Mouse (Mus musculus) fibroblast of lung, adult 2 months (primary cell): ENCODE results near the gene Igfbp3.
"Not testable (repeated sequence)": the region's sequence is repeated elsewhere in the genome, so short reads cannot be mapped to it uniquely, and the experiment has no call there.

ENCODE experiments used
- DNase-seq: peaks from one replicate; pipeline ENCODE4 v3.0.0-alpha.2; 2011; ENCODE audit warnings: low read depth

Igfbp3 gene

DNA sequence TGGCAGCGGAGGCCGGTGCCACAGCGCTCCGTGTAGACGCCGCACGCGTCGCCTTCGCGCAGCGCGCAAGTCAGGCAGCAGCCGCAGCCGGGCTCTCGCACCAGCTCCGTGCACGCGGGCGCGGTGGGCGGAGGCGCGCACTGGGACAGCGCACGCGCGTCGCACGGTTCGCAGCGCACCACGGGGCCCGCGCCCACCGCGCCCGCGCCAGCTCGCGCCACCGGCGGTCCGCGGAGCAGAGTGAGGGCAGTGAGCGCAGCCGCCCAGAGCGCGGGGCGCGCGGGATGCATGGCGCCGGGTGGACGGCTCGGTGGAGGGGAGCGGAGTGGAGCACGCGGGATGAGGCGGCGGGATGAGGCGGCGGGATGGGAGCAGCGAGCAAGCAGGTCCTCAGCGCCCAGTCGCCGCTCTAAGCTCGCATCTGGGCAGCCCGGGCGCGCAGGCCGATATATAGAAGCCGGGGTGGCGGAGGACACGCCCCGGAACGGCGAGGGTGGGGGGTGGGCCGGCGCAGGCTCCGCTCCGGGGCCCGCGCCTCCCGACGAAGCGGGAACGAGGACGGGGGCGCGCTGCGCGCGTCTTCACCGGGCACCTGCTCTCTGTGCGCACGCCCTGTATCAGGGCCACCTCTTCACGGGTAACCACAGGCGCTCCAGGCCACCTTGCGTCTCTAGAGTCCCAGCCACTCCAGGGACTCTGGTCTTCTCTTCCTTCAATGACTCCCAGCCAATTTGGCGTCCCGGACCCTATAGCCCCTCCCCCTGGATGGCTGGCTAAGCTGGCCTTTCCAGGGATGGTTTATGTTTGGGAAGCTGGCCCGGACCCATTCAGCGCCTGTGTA is at the start of gene Igfbp3:
Gene Igfbp3 (minus strand): TSS at position 423 of the 841 bp plus-strand sequence.
- no peak for DNase-seq

DNA sequence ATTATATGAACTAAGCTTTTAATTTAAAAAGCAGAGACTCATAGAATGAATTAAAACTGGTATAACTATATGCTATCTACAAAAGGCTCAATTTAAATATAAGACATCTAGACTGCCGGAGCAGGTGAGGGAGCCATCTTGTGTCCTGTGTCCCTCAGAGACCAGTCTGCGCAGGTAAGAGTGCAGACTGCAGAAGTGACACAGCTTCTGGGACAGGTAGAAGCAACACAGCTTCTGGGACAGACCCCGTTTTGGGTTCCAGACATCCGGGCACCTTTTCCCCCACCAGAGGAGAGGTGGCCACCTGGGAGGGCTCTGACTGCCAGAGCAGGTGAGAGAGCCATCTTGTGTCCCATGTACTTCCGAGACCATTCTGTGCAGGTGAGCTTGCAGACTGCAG is 37.1 kb upstream of the Igfbp3 start:
- DNase-seq = no peak

DNA sequence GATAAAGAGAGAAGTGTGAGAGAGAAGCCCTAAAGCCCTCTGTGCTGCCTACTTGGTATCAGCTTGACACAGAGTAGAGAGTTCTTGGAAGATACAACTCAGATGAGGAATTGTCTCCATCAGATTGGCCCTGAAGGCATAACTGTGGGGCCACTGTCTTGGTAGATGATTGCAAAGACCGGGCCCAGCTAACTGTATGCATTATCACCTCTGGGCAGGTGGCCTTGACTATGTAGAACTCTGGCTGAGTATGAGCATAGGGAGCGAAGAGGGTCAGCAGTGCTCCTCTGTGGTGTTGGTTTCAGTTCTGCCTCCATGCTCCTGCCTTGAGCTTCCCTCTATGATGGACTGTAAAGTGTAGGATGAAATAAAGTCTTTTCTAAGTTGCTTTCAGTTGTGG is 36.7 kb upstream of the Igfbp3 start:
- no peak for DNase-seq

DNA sequence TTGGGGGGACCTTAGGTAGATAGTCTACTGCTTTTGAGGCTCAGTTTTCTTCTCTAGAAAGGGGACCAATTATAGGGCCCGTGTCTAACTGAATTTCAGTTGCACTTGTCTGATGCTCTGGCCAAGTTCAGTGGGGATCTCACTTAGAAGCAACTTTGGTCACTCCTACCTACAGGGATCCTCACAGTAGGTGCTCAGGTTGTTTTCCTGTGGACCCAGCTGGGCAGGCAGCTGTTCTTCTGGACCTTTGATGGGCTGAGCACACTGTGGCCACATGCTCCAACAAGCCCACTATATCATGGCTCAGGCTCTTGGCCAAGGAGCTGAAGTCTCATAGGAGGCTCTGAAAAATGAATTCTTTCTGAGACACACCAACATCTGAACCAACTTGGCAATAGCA is 31.1 kb upstream of the Igfbp3 start:
- no peak for DNase-seq

DNA sequence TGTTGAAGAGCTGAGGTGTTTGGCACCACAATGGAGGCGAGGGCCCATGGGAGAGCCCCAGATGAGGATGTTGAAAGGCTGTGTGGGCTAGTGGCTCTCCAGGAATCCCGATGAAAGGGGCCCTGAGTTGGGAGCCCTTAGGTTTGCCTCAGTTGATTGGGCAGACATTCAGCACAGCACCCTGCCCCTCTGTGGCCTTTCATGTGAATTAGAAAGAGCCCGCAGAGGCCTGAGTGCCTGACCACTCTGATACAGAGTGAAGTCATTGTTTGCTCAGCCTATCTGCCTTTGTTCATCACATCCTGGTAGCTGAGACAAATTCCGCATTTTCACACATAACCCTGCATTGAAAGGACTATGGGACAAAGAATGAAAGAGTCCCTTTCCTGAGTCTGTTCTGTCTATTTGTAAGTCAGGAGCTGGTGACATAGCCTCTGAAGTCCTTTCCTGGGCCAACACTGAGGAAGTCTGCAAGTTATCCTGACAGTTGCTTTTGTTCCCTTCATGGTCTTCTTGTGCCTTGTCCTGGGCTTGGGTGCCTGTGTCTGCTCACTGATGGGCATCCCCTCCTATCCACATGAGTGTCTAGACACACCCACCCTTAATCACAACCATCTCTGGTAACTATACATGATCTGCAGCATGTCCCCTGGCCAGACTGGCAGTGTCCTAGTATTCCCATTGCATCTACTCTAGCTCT is 25.5 kb upstream of the Igfbp3 start:
- DNase-seq = no peak

DNA sequence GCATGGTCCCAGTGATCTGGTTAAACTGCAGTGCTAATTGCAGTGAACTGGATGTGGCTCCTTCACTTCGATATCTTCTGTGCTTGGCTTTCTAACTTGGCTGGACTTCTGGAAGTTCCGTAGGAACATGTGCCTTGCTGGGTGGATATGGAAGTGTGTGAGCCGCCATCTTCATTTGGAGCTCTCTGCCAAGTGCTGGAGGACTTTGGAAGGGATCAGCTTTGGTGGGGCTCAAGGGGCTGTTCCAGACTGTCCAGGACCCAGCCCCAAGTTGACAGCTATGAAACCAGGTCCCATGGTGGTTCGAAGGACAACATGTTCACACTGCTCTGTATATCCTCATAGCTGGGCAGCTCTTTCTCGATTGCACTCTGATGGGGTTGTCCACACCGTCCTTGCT is 24.8 kb upstream of the Igfbp3 start:
- no peak for DNase-seq

DNA sequence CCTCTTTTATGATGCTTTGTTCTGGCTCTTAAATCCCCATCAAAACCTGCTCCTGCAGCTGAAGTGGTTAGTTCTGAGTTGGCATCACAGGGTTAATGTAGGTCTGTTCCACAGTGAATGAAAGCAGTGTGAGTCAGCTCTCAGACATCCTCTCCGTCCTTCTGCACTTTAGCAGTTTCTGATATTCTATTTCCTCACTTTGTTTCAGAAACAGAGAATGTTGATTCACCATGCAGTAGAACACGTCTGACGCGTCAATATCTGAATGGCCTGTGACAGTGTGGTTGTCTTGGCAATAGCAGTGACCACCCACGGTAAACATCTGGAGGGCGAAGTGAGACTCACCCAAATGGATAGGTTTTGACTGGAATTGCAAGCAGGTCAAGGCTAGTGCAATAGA is 24.0 kb upstream of the Igfbp3 start:
- DNase-seq = peak; percentile 71

DNA sequence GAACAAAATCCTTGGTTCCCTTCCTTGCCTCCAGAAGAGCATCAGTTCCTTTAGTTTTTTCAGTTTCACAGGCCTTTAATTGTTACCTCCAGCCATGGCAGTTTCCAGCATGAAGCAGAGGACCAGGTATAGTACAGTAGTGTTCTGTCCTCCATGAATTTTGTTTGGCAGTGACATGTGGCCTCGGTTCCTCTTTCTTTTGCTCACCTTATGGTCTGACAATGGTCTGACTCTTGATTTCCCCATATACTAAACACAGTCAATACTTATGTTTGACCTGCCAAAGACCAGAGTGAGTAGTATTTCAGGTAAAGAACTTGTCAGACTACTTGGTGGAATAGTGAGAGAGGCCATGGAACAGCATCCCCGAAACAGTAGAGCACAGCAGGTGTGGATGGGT is 23.0 kb upstream of the Igfbp3 start:
- no peak for DNase-seq

DNA sequence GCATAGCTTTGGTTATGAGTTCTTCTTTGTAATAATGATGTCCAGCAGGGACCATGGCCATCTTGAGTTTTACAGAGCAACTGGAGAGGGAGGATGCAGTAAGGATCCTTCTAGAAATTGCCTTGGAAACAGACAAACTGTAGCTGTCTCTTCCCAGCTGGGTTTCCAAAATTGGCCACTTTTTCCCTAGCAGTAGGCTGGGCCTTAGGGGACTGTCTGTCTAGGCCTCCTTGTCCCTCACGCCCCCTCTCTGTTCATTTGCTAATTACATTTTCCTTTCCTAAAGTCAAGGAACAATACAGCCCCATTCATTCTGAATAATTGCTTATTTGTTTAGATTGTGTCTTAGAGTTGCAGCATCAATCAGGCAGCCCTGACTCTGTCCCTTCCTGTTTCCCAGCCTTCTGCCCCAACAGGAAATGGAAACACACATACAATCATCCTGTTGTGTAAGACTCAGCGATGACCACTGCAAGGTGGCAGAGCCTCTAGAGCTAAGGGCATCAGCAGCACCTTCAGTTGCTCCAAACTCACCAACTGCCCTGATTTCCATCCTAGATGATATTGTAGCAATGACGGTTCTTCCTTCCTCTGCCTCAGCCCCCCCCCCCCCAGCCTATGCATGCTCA is 21.4 kb upstream of the Igfbp3 start:
- no peak for DNase-seq

DNA sequence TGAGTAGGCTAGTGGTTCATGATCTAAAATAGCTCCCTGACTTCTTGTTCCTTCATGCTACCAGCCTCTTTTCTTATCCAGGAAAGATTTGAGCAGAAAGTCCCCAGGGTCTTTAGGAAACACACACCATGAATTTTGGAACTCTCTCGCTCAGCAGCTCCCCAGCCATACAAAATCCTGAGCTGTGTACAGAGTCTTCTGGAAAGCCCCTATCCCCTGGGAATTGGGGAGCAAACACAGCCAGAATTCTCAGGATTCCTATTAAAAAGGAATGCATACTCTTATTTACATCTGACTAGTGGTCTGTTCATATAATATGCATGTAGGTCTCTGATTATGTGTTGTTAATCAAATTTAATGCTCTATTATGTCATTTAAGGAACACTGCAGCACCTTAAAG is 20.7 kb upstream of the Igfbp3 start:
- no peak for DNase-seq

DNA sequence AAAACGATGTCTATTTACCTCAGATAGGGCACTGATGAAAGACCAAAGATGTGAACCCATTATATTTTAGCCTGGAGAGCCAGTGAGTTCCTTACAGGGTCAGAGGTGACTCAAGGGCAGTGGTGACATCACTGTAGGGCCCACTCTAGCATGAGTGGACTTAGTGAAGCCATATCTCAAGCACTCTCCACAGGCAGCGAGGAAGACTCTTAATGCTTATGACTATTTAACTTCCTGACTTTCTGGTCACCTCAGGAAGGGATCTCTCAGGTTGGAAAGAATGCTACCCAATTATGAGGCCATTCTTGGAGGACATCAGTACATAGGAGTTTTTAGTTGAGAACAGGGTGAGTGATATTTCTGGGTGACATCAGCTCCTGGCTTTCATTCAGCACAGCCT is 19.6 kb upstream of the Igfbp3 start:
- DNase-seq = no peak

DNA sequence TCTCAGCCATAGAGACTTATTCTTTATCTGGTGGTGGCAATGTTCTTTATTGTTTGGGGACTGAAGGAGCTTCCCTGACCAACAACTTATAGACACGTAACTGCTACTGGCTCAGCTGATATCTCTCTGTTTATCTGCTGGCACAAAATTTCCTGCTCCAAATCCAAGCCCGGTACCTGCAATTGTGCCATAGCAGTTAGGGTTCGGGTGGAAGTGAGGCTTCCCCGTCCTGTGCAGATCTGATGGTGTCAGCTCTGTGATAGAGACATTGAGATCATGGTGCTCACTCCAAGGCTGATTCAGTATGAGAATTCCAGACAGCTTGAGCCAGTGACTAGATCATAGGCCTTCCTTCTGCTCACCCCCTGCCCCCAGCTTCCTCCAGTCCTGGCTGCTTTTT is 18.2 kb upstream of the Igfbp3 start:
- no peak for DNase-seq

DNA sequence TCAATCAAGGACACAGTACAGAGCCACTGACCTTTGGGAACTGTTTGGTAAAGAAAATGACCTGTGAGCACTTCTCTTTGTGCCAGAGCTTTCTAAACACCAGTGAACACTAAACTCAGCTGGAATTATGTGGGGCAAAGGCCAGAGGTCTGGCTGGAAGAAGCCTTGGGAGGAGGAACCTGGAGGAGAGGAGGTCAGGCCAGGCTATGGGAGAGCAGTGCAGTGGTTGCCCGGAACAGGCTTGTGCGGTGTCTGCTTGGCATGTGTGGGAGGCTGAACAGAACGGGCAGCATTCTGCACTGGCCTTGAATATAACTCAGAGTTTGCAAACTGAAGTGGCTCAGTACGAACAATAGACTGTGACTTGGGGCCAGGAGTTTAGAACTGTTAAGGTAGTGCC is 16.3 kb upstream of the Igfbp3 start:
- no peak for DNase-seq

DNA sequence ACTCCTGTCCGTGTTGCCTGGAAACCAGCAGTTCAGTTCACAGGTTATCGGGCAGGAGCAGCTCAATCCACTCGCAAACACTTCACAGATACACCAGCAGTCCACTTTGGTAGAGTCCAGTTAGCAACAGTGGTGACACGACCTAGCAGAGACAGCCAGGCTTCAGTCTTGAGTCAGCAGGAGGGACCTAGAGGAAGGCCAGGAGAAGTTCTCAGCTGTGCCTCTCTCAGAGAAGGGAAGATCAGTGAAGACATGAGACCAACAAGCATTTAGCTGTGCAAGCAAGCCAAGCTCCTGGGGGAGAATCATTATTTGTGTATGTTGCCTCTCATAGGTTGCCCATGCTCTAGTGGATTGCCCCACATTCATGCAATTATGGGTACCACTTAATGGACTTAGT is 14.4 kb upstream of the Igfbp3 start:
- no peak for DNase-seq

DNA sequence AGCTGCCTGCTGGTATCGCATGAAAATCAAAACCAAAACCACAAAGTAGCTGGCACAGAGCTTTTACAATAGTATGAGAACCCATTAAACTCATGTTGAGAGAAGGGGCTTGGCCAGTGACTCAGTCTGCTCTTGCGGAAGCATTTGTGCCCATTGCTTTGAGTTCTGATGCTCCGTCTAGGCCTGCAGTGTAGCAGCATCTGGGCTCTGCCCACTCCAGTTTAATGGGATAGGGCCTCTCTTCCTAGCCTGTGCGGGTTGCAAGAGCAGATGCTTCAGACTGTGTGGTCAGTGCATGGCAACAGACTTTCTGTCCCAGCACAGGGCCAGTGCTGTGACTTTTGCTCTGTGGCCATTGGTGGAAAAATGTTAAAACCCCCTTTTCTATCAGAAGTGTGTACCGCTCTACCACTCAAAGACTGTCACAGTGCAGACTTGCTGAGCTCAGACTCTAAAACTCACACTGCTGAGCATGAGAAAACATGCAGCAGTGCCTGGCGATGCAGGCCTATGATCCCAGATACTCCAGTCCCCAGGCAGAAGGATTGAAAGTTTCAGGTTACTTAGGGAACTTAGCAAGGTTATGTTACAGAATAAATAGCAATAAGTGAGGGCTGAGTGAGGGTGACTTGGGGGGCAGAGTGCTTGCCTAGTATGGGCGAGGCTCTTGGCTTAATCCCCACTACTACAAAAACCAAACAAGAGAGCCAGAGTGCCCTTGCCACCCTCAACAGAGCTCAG is 13.3 kb upstream of the Igfbp3 start:
- DNase-seq = no peak

DNA sequence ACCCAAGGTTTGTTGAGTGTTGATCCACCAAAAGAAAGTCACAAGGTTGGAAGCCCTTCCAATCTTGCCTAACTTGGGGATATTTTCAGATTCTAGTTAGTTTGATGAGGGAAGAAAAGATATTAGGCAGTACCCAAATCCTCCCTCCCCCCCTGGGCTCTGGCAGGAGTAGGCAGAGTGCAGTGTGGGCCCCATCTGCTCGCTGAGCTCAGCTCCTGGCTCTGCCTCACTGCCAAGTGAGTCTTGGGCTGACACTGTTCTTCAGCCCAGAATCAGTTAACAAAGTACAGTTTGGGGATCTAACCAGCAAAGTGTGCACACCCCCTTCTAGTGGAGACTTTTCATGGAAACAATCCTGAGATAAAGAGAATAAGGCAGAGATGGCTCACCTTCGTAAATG is 12.5 kb upstream of the Igfbp3 start:
- DNase-seq = no peak

DNA sequence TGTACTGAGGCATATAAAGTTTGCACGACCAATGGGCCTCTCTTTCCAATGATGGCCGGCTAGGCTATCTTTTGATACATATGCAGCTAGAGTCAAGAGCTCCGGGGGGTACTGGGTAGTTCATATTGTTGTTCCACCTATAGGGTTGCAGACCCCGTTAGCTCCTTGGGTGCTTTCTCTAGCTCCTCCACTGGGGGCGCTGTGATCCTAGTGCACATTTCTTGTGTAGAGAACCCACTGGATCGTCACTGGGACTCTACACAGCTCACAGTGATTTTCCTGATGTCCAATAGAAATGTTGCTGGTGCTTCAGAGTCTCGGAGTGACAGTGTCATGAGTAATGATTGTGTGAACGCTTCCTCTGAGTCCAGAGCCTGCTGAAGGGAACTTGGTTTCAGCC is 8.1 kb upstream of the Igfbp3 start:
- DNase-seq = not testable (repeated sequence)

DNA sequence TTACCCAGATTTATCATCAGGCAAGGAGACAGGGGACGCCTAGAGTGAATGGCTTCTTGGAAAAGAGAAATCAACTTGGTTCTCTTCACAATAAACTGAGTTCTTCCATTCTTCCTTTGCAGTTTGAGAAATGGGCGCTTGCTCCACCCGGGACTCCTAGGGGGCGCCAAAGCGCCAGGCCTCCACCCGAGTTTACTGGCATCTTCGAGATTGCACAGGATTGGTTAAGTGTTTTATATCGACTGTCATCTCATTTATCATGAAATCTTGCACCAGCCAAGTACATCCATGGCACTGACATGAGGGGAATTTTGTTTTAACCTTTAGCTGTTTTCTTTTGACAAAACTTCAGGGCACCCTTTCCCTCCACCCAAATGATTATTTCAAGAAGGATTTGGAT is 2.0 kb upstream of the Igfbp3 start:
- no peak for DNase-seq

DNA sequence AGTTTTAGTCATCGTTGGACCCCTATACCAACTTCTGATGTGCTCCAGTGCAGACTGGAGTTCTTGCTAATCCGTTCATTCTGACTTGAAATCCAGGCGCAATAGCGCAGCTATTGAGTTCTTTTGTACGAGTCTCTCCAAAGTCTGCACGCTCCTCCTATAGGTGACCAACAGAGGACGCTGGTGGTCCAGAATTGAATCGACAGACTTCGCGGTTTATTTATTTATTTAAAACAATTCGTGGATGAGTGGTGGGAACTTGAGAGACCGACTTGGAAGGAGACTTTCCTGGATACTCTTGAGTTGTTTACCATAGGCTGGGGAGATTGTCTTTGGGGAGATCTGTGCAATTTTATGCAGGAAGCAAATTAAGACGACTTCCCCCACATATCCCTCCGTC is 1.0 kb upstream of the Igfbp3 start:
- DNase-seq = no peak

DNA sequence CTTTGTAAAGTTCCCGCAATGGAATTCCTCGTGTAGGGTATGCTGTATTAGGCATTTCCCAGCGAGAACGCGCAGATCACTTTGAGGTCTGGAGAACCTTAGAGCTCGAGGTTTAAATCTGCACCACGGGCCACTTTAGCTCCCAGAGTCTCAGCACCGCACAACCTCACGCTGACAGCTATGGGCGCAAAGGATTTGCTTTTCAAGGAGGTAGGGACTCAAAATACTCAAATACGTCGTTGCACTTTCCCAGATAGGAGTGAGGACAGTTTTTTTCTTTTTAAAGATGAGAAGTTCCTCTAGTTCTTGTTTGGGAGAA is 578 bp upstream of the Igfbp3 start:
- no peak for DNase-seq

DNA sequence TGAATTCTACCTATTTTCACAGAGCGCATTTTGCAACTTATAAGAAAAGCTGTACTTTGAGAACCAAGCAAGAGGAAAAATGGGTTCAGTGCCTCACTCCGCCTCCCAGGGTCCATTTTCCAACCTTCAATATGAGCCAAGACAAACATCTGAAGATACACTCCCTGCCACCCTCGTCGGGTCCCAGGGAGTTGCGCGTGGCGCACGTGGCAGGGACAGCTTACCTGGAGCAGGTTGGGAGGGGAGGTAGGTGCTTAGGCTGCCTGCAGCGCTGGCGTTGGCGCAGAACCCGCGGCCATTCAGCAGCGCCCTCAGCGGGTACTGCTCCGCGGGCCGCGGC is 592 bp downstream of the Igfbp3 start:
- no peak for DNase-seq

DNA sequence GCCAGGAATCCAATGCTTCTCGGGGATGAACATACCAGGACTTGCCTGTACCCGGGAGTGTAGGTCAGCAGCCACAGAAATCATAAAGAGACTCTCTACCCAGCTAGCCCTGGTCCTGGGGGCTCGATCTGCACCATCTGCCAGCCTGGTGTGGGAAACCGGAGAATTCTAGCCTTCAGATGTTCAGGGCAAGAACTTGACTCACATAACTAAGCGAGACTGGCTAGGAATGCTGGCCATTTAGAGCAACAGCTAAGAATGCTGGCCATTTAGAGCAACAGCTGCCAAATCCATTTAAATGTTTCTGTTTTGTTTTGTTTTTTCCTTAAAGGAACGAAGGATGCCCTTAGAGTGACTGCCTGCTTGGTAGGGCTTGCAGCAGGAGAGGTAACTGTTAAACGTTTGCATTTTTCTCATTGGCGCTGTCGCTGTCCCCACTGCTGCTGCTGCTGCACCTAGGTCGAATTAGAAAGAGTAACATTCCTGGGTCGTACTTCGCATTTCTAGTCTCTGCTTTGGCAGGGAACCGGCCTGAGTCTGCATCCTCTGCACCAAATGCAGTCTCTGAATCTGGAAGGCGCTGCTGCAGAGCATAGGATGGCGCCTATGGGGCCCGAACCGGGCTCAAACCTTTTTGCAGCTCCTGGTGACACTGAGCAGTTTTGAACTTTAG is 1.5 kb downstream of the Igfbp3 start:
- no peak for DNase-seq
